Comparison of ENCODE assay signal across 8 mouse cellular contexts in genomic region chr16:5306588-5307248, GRCm38 (mm10). TPM values are rescaled to one million over a fixed set of nuclear protein-coding genes. Genes with fewer than 3 reads are reported as not detected.
A peak's percentile ranks its signal among the peaks of the same experiment; 100 is the strongest.
DNase-seq lines count a peak whose midpoint lies in the region; ATAC-seq lines count a peak whose summit lies in the region.

No protein-coding gene starts in this region.

- H3K4me2 ChIP-seq in embryonic facial prominence, embryonic 13.5 days = peak overlapping the region; percentile 92
- H3K4me2 ChIP-seq in limb, embryonic 12.5 days = peak overlapping the region; percentile 88
- H3K4me2 ChIP-seq in midbrain, embryonic 15.5 days = peak overlapping the region; percentile 95

- peak; percentile 72 for DNase-seq in 3134 (ENCODE audit: extremely low read depth, insufficient read length, low spot score)
- DNase-seq in adrenal gland, postnatal 36 days = peak; percentile 94
- DNase-seq in heart, adult 8-10 months (ENCODE audit: low spot score) = peak; percentile 84
- peak; percentile 72 to 90 for DNase-seq in kidney, adult 8-10 months
- peak; percentile 60 to 88 for DNase-seq in spleen, adult 18-20 months

- H3K27me3 ChIP-seq in embryonic facial prominence, embryonic 13.5 days = peaks cover 17% of the 10 kb centered on the region
- peaks cover 21% of the 10 kb centered on the region for H3K27me3 ChIP-seq in limb, embryonic 12.5 days
- peaks cover 11% of the 10 kb centered on the region for H3K27me3 ChIP-seq in midbrain, embryonic 15.5 days (replicated peaks)

- no peaks in the 10 kb centered on the region for H3K9me3 ChIP-seq in embryonic facial prominence, embryonic 13.5 days
- H3K9me3 ChIP-seq in limb, embryonic 12.5 days = no peaks in the 10 kb centered on the region
- H3K9me3 ChIP-seq in midbrain, embryonic 15.5 days = no peaks in the 10 kb centered on the region

- H3K4me3 ChIP-seq in embryonic facial prominence, embryonic 13.5 days = peak overlapping the region; percentile 45
- peak overlapping the region; percentile 44 for H3K4me3 ChIP-seq in limb, embryonic 12.5 days (replicated peaks)
- H3K4me3 ChIP-seq in midbrain, embryonic 15.5 days = peak overlapping the region; percentile 47

- H3K36me3 ChIP-seq in embryonic facial prominence, embryonic 13.5 days = no peaks in the 10 kb centered on the region
- no peaks in the 10 kb centered on the region for H3K36me3 ChIP-seq in limb, embryonic 12.5 days
- no peaks in the 10 kb centered on the region for H3K36me3 ChIP-seq in midbrain, embryonic 15.5 days (replicated peaks)

- peak overlapping the region; percentile 75 for H3K9ac ChIP-seq in embryonic facial prominence, embryonic 13.5 days
- H3K9ac ChIP-seq in limb, embryonic 12.5 days (replicated peaks) = peak overlapping the region; percentile 65
- H3K9ac ChIP-seq in midbrain, embryonic 15.5 days = peak overlapping the region; percentile 70

- H3K4me1 ChIP-seq in embryonic facial prominence, embryonic 13.5 days = peaks cover 6% of the 10 kb centered on the region; the same call in 1 of the 2 replicates
- no peaks in the 10 kb centered on the region for H3K4me1 ChIP-seq in limb, embryonic 12.5 days (replicated peaks)
- H3K4me1 ChIP-seq in midbrain, embryonic 15.5 days = peaks cover 9% of the 10 kb centered on the region

- peak; percentile 73 for ATAC-seq in embryonic facial prominence, embryonic 13.5 days (ENCODE audit: insufficient number of reproducible peaks, insufficient read depth, low FRiP score, low TSS enrichment, low read depth)
- ATAC-seq in limb, embryonic 12.5 days (ENCODE audit: insufficient number of reproducible peaks, insufficient read depth, low FRiP score, low TSS enrichment, low read depth) = peak; percentile 77
- ATAC-seq in midbrain, embryonic 15.5 days (replicated peaks) = peak; percentile 90

- 1% methylated on average over 36 of the region's 36 CpGs for WGBS in embryonic facial prominence, embryonic 13.5 days
- WGBS in limb, embryonic 12.5 days = 1% methylated on average over 36 of the region's 36 CpGs
- under 1% methylated on average over 36 of the region's 36 CpGs for WGBS in midbrain, embryonic 15.5 days

- no peak overlapping the region for H3K27ac ChIP-seq in embryonic facial prominence, embryonic 13.5 days
- H3K27ac ChIP-seq in limb, embryonic 12.5 days = no peak overlapping the region
- H3K27ac ChIP-seq in midbrain, embryonic 15.5 days = no peak overlapping the region

RNA-seq across cellular contexts. Expression of gene Eef2kmt, which starts 50.9 kb away (rescaled TPM):
- 10 to 100 TPM; 23.3 to 33.5 TPM for total RNA-seq in adrenal gland, postnatal 36 days (2021)
- polyA plus RNA-seq in embryonic facial prominence, embryonic 13.5 days (2015; fragmentation: Nextera tagmentation; extraction: Ambion mirVana) = 17.0 and 20.3 TPM in 2 replicates
- 10 to 100 TPM in 2 of 4 experiments, 1 to 10 TPM in 2; 7.8 to 11.6 (median 10.1) TPM for total RNA-seq in heart, adult 8-10 months (2022)
- polyA plus RNA-seq in limb, embryonic 12.5 days (2016; fragmentation: Nextera tagmentation; extraction: Ambion mirVana) = 14.3 and 16.8 TPM in 2 replicates
- polyA plus RNA-seq in midbrain, embryonic 15.5 days (2015; fragmentation: Nextera tagmentation; extraction: Ambion mirVana) = 6.9 and 7.7 TPM in 2 replicates
